Mouse (Mus musculus): ENCODE data around the gene Carns1. TPM values are rescaled to one million over a fixed set of nuclear protein-coding genes. Genes with fewer than 3 reads are reported as not detected.

Carns1 gene
- polyA plus RNA-seq, 1 experiment, result 2.5 TPM

DNA sequence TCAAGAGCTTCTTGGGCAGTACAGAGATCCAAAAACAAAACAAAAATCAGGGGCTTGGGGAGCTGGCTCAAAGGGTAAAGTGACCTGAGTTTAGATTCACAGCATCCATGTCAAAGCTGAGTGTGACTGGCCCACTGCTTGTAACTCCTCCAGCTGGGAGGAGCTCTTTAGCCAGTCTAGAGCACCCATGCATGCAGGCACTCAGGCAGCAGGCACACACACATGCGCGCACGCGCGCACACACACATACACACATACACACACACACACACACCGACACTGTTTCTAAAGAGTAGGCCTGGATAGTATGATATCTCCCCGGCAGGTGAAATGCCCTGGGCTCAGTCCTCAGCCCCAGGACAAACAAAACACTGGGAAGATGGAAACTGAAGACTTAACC, 58.3 kb downstream of the Carns1 start:
- TF ChIP-seq CTCF (IDR thresholded peaks at IDR 0.05; ENCODE audit: control insufficient read depth, insufficient read depth, insufficient replicate concordance, low read depth, low read length), result no peak
- no peak for TF ChIP-seq POLR2A (IDR thresholded peaks at IDR 0.05; ENCODE audit: control insufficient read depth, low read depth, low read length)
- no peaks in the 10 kb centered on the region for H3K27me3 ChIP-seq (ENCODE audit: control insufficient read depth, insufficient read depth, low read length)
- H3K4me1 ChIP-seq (ENCODE audit: control insufficient read depth, insufficient read depth, low read length), result no peaks in the 10 kb centered on the region; the same call in none of the 2 replicates
- no peaks in the 10 kb centered on the region for H3K36me3 ChIP-seq (ENCODE audit: control insufficient read depth, insufficient read depth, low read length)
- H3K27ac ChIP-seq (ENCODE audit: control insufficient read depth, insufficient read depth, low read depth, low read length), result no peak overlapping the region
- H3K4me3 ChIP-seq (ENCODE audit: control insufficient read depth, low read depth, low read length), result no peak overlapping the region

- no peak overlapping the region for H3K27ac ChIP-seq (ENCODE audit: control insufficient read depth, insufficient read depth, low read depth, low read length)
- TF ChIP-seq POLR2A (IDR thresholded peaks at IDR 0.05; ENCODE audit: control insufficient read depth, low read depth, low read length), result no peak
- TF ChIP-seq CTCF (IDR thresholded peaks at IDR 0.05; ENCODE audit: control insufficient read depth, insufficient read depth, insufficient replicate concordance, low read depth, low read length), result no peak
- no peaks in the 10 kb centered on the region; the same call in none of the 2 replicates for H3K4me1 ChIP-seq (ENCODE audit: control insufficient read depth, insufficient read depth, low read length)
- no peak overlapping the region for H3K4me3 ChIP-seq (ENCODE audit: control insufficient read depth, low read depth, low read length)
- no peaks in the 10 kb centered on the region for H3K27me3 ChIP-seq (ENCODE audit: control insufficient read depth, insufficient read depth, low read length)
- no peaks in the 10 kb centered on the region for H3K36me3 ChIP-seq (ENCODE audit: control insufficient read depth, insufficient read depth, low read length)
These were observed 59.5 kb downstream of the Carns1 start for GRCm38 (mm10) chr19:4115816-4116215.

DNA sequence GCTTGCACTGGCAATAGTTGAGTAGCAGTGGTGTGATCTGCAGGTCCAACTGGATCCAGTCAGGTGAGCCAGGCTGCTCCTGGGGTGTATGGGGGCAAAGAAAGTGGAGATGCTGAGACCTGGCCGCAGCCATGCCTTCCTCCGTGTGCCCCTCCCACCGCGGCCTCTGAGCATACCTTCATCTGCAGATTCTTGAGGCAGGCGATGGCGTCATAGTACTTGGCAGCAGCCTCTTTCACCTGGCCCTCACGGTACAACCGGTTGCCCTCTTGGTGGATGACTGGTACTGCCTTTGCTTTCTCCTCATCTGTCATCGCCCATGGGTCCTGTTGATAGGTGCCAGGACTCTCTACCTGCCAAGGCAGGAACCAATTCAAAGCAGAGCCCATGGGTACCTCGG, 60.1 kb downstream of the Carns1 start:
- Histone ChIP-seq H3K27me3 (ENCODE audit: control insufficient read depth, insufficient read depth, low read length) (no peaks in the 10 kb centered on the region), H3K4me1 (ENCODE audit: control insufficient read depth, insufficient read depth, low read length) (no peaks in the 10 kb centered on the region), H3K4me3 (ENCODE audit: control insufficient read depth, low read depth, low read length) (no peak overlapping the region), H3K27ac (ENCODE audit: control insufficient read depth, insufficient read depth, low read depth, low read length) (no peak overlapping the region), H3K36me3 (ENCODE audit: control insufficient read depth, insufficient read depth, low read length) (no peaks in the 10 kb centered on the region)
- TF ChIP-seq POLR2A (IDR thresholded peaks at IDR 0.05; ENCODE audit: control insufficient read depth, low read depth, low read length) (no peak), CTCF (IDR thresholded peaks at IDR 0.05; ENCODE audit: control insufficient read depth, insufficient read depth, insufficient replicate concordance, low read depth, low read length) (no peak)

DNA sequence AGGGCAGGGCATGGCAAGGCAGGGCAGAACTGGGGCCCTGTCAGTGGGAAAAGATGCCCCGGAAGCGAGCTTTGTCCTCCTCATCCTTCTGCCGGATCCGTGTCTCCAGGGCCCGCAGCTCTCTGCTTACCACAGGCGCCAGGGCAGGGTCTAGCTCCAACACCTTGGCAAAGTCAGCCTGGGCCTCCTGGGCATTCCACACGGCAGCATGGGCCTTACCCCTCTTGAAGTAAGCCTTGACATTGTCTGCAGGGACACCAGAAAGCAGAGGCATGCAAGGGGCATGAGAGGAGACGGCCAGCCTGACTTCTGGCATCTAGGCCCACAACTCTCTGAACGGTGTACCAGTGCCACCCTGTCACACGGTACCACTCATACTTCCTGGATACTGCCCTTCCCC, 60.7 kb downstream of the Carns1 start:
- Histone ChIP-seq H3K4me1 (ENCODE audit: control insufficient read depth, insufficient read depth, low read length) (no peaks in the 10 kb centered on the region), H3K4me3 (ENCODE audit: control insufficient read depth, low read depth, low read length) (no peak overlapping the region), H3K27me3 (ENCODE audit: control insufficient read depth, insufficient read depth, low read length) (no peaks in the 10 kb centered on the region), H3K36me3 (ENCODE audit: control insufficient read depth, insufficient read depth, low read length) (no peaks in the 10 kb centered on the region), H3K27ac (ENCODE audit: control insufficient read depth, insufficient read depth, low read depth, low read length) (no peak overlapping the region)
- TF ChIP-seq CTCF (IDR thresholded peaks at IDR 0.05; ENCODE audit: control insufficient read depth, insufficient read depth, insufficient replicate concordance, low read depth, low read length) (no peak), POLR2A (IDR thresholded peaks at IDR 0.05; ENCODE audit: control insufficient read depth, low read depth, low read length) (no peak)

Other genes with a start within 250 kb of the Carns1 start
- 48.2 and 52.4 TPM in 2 replicates for gene Aldh3b1, start 245.7 kb downstream of the Carns1 start, polyA plus RNA-seq (2012; rRNA removed)
- 6.6 and 8.0 TPM in 2 replicates for gene Unc93b1, start 240.3 kb downstream of the Carns1 start, polyA plus RNA-seq (2012; rRNA removed)
- 2.9 and 3.2 TPM in 2 replicates for gene Aldh3b3, start 216.8 kb downstream of the Carns1 start, polyA plus RNA-seq (2012; rRNA removed)
- 48.5 and 48.6 TPM in 2 replicates for gene Aldh3b2, start 203.2 kb downstream of the Carns1 start, polyA plus RNA-seq (2012; rRNA removed)
- 14.7 and 14.9 TPM in 2 replicates for gene Acy3, start 188.9 kb downstream of the Carns1 start, polyA plus RNA-seq (2012; rRNA removed)
- gene Tbx10, start 182.7 kb downstream of the Carns1 start, polyA plus RNA-seq (2012; rRNA removed), result 0.41 and 0.56 TPM in 2 replicates
- 0.99 and 2.4 TPM in 2 replicates for gene Nudt8, start 174.9 kb downstream of the Carns1 start, polyA plus RNA-seq (2012; rRNA removed)
- 0.48 TPM in 2 replicates for gene Gm49405, start 174.9 kb downstream of the Carns1 start, polyA plus RNA-seq (2012; rRNA removed)
- gene Doc2g, start 172.2 kb downstream of the Carns1 start, polyA plus RNA-seq (2012; rRNA removed), result 1.3 and 2.0 TPM in 2 replicates
- gene Ndufv1, start 162.7 kb downstream of the Carns1 start, polyA plus RNA-seq (2012; rRNA removed), result 145 and 173 TPM in 2 replicates
- 88.6 and 94.9 TPM in 2 replicates for gene Gstp1, start 137.5 kb downstream of the Carns1 start, polyA plus RNA-seq (2012; rRNA removed)
- gene Gstp2, start 129.5 kb downstream of the Carns1 start, polyA plus RNA-seq (2012; rRNA removed), result 1.5 TPM in 2 replicates
- not detected in 2 replicates for gene Gstp3, start 115.9 kb downstream of the Carns1 start, polyA plus RNA-seq (2012; rRNA removed)
- gene Cabp2, start 93.9 kb downstream of the Carns1 start, polyA plus RNA-seq (2012; rRNA removed), result not detected in 2 replicates
- 31.5 and 31.7 TPM in 2 replicates for gene Cdk2ap2, start 78.3 kb downstream of the Carns1 start, polyA plus RNA-seq (2012; rRNA removed)
- gene Pitpnm1, start 75.5 kb downstream of the Carns1 start, polyA plus RNA-seq (2012; rRNA removed), result 31.9 and 42.8 TPM in 2 replicates
- 21.0 and 23.5 TPM in 2 replicates for gene Aip, start 49.6 kb downstream of the Carns1 start, polyA plus RNA-seq (2012; rRNA removed)
- 0.02 TPM in 1 of 2 replicates, not detected in the other for gene Gpr152, start 35.7 kb downstream of the Carns1 start, polyA plus RNA-seq (2012; rRNA removed)
- 0.16 and 0.29 TPM in 2 replicates for gene Cabp4, start 31.4 kb downstream of the Carns1 start, polyA plus RNA-seq (2012; rRNA removed)
- gene Coro1b, start 26.9 kb downstream of the Carns1 start, polyA plus RNA-seq (2012; rRNA removed), result 87.3 and 97.2 TPM in 2 replicates
- 0.65 and 1.0 TPM in 2 replicates for gene Ptprcap, start 21.9 kb downstream of the Carns1 start, polyA plus RNA-seq (2012; rRNA removed)
- 10.9 and 11.1 TPM in 2 replicates for gene Rps6kb2, start 12.1 kb downstream of the Carns1 start, polyA plus RNA-seq (2012; rRNA removed)
- gene Tbc1d10c, start 15.8 kb upstream of the Carns1 start, polyA plus RNA-seq (2012; rRNA removed), result 0.98 and 1.3 TPM in 2 replicates
- 48.8 and 49.8 TPM in 2 replicates for gene Ppp1ca, start 16.6 kb upstream of the Carns1 start, polyA plus RNA-seq (2012; rRNA removed)
- gene Rad9a, start 26.2 kb upstream of the Carns1 start, polyA plus RNA-seq (2012; rRNA removed), result 9.0 and 9.2 TPM in 2 replicates
- gene Clcf1, start 38.8 kb upstream of the Carns1 start, polyA plus RNA-seq (2012; rRNA removed), result 2.0 and 3.1 TPM in 2 replicates
- gene AC109138.7, start 38.9 kb upstream of the Carns1 start, polyA plus RNA-seq (2012; rRNA removed), result 1.2 and 3.0 TPM in 2 replicates
- 16.3 and 19.4 TPM in 2 replicates for gene Pold4, start 56.4 kb upstream of the Carns1 start, polyA plus RNA-seq (2012; rRNA removed)
- gene Ssh3, start 93.7 kb upstream of the Carns1 start, polyA plus RNA-seq (2012; rRNA removed), result 6.3 and 7.1 TPM in 2 replicates
- 4.3 and 6.1 TPM in 2 replicates for gene Ankrd13d, start 107.7 kb upstream of the Carns1 start, polyA plus RNA-seq (2012; rRNA removed)
- gene Grk2, start 130.7 kb upstream of the Carns1 start, polyA plus RNA-seq (2012; rRNA removed), result 10.7 and 12.0 TPM in 2 replicates
- gene Kdm2a, start 222.8 kb upstream of the Carns1 start, polyA plus RNA-seq (2012; rRNA removed), result 46.0 and 48.5 TPM in 2 replicates

Data from testis, adult 2 months (tissue).